Mouse (Mus musculus) gastrocnemius, postnatal 25 days (tissue): ENCODE results near the gene Rad21l. TPM values are rescaled to one million over a fixed set of nuclear protein-coding genes. Genes with fewer than 3 reads are reported as not detected.
"Not testable (repeated sequence)": the region's sequence is repeated elsewhere in the genome, so short reads cannot be mapped to it uniquely, and the experiment has no call there.

Experiments used
- DNase-seq: peaks from one replicate; pipeline ENCODE4 v3.0.0; 2022
- total RNA-seq, 2 experiments: library from RNA; stranded (reverse); gene quantifications; 1 replicate in 1 of 2; 2 replicates in 1 of 2; pipeline ENCODE4 v1.2.3; 2021

Gene Rad21l
- total RNA-seq, 2 experiments from 2014 or later, result not detected

- no peak for DNase-seq
Measured at GRCm38 (mm10) chr2:151628011-151628410, 40.3 kb downstream of the Rad21l start.

DNA sequence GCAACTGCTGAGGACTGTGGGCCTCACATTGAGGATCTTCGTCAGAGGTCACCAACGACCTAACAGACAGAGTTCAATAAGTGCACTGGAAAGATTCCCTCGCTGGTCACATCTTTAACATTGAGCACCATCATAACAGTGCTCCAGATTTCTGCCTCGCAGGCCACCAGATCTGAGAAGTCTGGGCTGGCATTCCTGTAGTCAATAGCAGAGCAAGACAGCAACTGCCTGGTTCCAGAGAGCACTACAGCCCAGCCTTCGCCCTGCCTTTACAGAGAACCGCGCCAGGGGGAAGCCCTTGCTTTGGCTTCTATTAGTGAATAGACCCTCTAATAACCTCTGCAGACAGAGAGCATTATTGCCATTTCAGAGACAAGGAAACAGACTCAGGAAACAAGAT is 42.0 kb downstream of the Rad21l start:
- no peak for DNase-seq

DNA sequence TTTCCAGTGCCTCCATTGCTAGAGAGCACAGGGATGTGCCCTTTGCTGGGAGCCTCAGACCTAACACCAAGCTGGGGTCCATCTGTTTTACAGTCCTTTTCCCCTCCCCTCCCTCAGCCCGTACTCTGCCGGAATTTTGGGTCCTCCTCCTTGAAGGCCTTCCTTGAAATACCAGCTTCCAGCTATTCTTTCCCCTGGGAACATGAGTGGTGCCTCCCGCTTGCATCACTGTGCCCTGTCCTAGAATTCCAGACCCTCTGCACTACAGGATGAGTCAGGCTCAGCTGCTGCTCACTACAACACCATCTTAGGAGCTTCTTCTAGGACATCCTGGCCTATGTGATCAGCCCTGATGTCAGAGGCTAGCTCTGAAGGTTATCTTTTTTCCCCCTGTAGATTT is 44.6 kb downstream of the Rad21l start:
- no peak for DNase-seq

GRCm38 (mm10) chr2:151616551-151617329 is 51.6 kb downstream of the Rad21l start:
- DNase-seq, result no peak

- not testable (repeated sequence) for DNase-seq
Measured at GRCm38 (mm10) chr2:151615779-151616178, 52.6 kb downstream of the Rad21l start.

- no peak for DNase-seq
Measured at GRCm38 (mm10) chr2:151609974-151610373, 58.4 kb downstream of the Rad21l start.

GRCm38 (mm10) chr2:151608435-151608834 is 59.9 kb downstream of the Rad21l start:
- no peak for DNase-seq

- peak; percentile 71 for DNase-seq
Measured at GRCm38 (mm10) chr2:151605437-151605987, 62.8 kb downstream of the Rad21l start.

DNA sequence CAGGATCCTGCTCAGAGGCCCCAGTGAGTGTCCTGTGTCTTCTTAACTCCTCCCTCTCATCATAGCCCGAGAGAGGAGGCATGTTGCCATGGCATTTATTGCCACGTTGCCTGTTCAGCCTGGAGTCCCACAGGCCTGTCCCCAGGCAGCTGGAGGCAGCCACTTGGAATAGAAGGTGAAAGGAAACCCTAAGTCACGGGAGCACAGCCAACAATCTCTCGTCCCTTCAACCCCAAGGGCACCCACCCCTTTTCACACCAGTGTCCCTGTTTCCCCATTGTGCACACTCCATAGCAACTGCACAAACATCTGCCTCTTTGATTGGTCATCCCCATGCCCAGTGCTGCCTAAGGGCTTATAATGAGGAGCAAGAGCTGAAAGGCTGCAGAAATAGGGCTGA is 64.7 kb downstream of the Rad21l start:
- DNase-seq, result peak; percentile 43

GRCm38 (mm10) chr2:151602106-151602505 is 66.2 kb downstream of the Rad21l start:
- DNase-seq, result no peak

DNA sequence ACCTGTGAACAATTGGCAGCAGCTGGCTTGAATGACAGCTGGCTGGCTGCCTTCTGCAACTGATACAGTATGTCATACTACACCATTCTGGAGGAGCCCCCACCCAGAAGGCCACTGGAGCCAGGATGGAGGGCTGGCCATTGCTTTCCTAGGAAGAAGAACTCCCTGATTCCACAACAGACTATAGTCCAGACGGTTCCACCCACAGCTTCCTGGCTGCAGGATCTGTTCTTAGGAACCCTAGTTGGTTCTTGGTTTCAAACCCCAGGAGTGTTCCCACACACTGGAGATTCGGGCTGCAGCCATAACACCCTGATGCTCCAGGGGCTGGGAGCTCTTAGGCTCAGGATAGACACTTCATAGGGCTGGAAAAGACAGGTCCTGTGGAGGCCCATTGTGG is 70.3 kb downstream of the Rad21l start:
- DNase-seq, result no peak

Other genes starting within 250 kb of the Rad21l start
- not detected for gene 4921509C19Rik, start 192.4 kb downstream of the Rad21l start, total RNA-seq
- gene Nsfl1c, start 174.4 kb downstream of the Rad21l start, total RNA-seq, result 10 to 100 TPM; 63.1 to 74.3 TPM
- 100 to 1,000 TPM; 164 to 182 TPM for gene Fkbp1a, start 126.0 kb downstream of the Rad21l start, total RNA-seq
- under 1 TPM; 0.56 to 0.77 TPM for gene Sdcbp2, start 95.9 kb downstream of the Rad21l start, total RNA-seq
- gene Snph, start 35.9 kb downstream of the Rad21l start, total RNA-seq, result 10 to 100 TPM; 19.2 to 26.2 TPM
- 1 to 10 TPM in 1 of 2 experiments, under 1 TPM in 1; 0.62 to 1.3 TPM for gene Tmem74b, start 33.5 kb upstream of the Rad21l start, total RNA-seq
- 10 to 100 TPM; 15.3 to 17.9 TPM for gene Psmf1, start 75.7 kb upstream of the Rad21l start, total RNA-seq
- not detected for gene Rspo4, start 174.4 kb upstream of the Rad21l start, total RNA-seq
- under 1 TPM; 0.11 to 0.15 TPM for gene Angpt4, start 242.7 kb upstream of the Rad21l start, total RNA-seq